Mouse (Mus musculus): ENCODE measurements around the gene Adap1. TPM values are rescaled to one million over a fixed set of nuclear protein-coding genes. Genes with fewer than 3 reads are reported as not detected.
A peak's percentile ranks its signal among the peaks of the same experiment; 100 is the strongest.

The Adap1 gene
- polyA plus RNA-seq, 1 experiment from 2014 or later = 132 TPM

DNA sequence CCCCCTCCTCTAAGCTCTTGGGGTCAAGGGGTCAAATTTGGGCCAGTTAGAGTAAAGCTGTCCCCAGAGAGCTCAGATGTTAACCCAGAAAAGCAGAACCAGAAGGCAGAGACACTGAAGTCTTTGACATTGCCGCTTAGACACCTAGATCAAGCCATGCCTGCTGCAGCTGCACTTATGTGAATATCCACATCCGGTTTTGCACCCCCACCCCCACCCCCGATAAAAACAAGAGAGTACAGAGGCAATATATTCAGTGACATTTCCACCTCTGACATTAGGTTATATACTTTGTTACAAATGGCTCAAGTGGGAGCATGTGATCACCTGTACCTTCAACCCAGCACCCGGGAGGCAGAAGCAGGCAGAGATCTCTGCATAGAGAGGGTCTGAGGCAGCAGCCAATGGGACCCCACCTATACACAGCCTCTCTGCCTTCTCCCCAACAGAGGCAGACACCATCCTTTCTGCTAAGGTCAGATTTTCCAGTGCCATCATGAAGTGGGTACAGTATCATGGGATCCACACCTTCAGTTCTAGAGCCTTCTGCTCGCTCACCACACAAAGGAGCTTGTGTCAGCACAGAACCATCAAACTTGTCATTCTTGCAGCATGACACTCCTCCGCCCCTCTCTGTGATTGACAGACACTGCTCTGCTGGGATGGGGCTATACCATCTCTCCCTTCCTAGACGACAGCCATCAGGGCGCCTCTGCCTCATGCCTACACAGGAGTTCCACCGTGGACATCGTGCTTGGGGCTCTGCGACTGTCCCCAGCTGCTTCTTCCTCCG, 34.8 kb downstream of the Adap1 start:
- Histone ChIP-seq H3K4me1 (replicated peaks) (no peaks in the 10 kb centered on the region), H3K27ac (replicated peaks) (no peak overlapping the region), H3K9ac (no peak overlapping the region), H3K4me3 (no peak overlapping the region), H3K4me2 (no peak overlapping the region), H3K9me3 (no peaks in the 10 kb centered on the region), H3K36me3 (peaks cover 12% of the 10 kb centered on the region; the same call in 1 of the 2 replicates), H3K27me3 (no peaks in the 10 kb centered on the region)
- WGBS = 86% methylated on average over 12 of the region's 12 CpGs
- no peak for ATAC-seq (ENCODE audit: low FRiP score, low read depth)

DNA sequence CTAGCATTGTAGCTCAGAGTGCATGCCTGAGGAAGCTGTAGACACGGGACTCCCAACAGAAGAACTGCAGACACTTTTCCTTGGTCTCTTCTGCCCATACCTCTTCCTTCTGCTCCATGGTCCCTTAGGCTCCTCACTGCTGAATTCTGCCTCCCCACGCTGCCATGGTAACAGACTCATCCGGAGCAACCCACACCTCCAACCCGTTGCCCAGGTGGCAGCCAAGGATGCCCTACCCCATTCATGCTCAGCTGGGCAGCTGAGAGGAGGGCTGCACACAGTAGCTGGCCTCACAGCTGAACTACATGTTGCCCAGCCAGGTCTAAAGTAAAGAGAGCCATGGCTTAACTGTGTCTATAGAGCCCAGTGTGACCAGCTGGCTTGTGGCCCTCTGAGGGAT, 36.8 kb downstream of the Adap1 start:
- 71% methylated on average over 4 of the region's 4 CpGs for WGBS
- Histone ChIP-seq H3K4me2 (no peak overlapping the region), H3K27me3 (no peaks in the 10 kb centered on the region), H3K4me3 (no peak overlapping the region), H3K36me3 (0 out of 2 replicates have a peak, but pooled peaks cover 11% of the 10 kb centered on the region), H3K9ac (no peak overlapping the region), H3K9me3 (no peaks in the 10 kb centered on the region), H3K4me1 (replicated peaks) (no peaks in the 10 kb centered on the region), H3K27ac (replicated peaks) (no peak overlapping the region)
- no peak for ATAC-seq (ENCODE audit: low FRiP score, low read depth)

DNA sequence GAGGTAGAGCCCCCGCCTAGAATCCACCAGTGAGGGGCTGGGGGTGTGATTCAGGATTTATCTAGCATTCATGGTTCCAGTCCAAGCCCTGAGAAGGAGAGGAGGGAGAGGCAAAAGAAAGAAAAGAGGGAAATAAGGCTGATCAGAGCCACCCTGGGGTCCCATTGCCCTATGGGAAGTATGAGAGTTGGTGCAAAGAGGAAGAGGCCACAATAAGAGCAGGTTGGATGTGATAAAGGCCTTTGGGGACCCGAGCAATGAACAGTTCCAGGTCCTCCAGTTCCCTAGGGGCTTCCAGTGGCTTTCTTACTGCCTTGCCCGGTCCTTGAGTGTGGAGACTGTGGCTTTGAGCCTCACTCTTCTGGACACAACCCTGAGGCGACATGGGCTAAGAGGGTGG, 37.6 kb downstream of the Adap1 start:
- 89% methylated on average over 4 of the region's 4 CpGs for WGBS
- no peak for ATAC-seq (ENCODE audit: low FRiP score, low read depth)

DNA sequence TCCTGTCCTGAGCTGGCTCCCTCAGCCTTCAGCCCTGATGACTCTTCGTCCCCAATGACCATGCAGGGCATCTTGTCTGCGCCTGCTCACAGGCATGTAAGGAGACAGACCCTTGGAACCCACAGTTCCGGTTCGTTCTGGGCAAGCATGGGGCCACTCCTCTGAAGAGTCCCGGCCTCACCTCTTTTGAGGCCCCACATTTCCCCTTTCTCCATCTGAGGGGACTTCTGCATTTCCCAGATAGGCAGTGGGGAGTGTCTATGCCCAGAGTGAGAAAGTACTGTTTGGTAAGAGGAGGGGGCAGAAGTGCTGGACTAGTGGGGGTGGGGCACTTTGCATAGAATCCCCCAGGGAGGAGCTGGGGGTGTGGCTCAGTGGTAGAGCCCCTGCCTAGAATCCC, 38.3 kb downstream of the Adap1 start:
- Histone ChIP-seq H3K4me1 (replicated peaks) (no peaks in the 10 kb centered on the region; the same call in 1 of the 2 replicates), H3K27me3 (no peaks in the 10 kb centered on the region), H3K36me3 (0 out of 2 replicates have a peak, but pooled peaks cover 10% of the 10 kb centered on the region), H3K9ac (no peak overlapping the region), H3K27ac (replicated peaks) (no peak overlapping the region), H3K9me3 (no peaks in the 10 kb centered on the region), H3K4me3 (no peak overlapping the region), H3K4me2 (no peak overlapping the region)
- 90% methylated on average over 5 of the region's 5 CpGs for WGBS
- ATAC-seq (ENCODE audit: low FRiP score, low read depth) = no peak

More for the DNA sequence above, 37.6 kb downstream of the Adap1 start:
- H3K27ac ChIP-seq (replicated peaks) = no peak overlapping the region
- no peaks in the 10 kb centered on the region for H3K4me1 ChIP-seq (replicated peaks)
- no peaks in the 10 kb centered on the region for H3K9me3 ChIP-seq
- no peak overlapping the region for H3K9ac ChIP-seq
- no peaks in the 10 kb centered on the region for H3K27me3 ChIP-seq
- no peak overlapping the region for H3K4me3 ChIP-seq
- H3K4me2 ChIP-seq = no peak overlapping the region
- H3K36me3 ChIP-seq = 0 out of 2 replicates have a peak, but pooled peaks cover 11% of the 10 kb centered on the region

DNA sequence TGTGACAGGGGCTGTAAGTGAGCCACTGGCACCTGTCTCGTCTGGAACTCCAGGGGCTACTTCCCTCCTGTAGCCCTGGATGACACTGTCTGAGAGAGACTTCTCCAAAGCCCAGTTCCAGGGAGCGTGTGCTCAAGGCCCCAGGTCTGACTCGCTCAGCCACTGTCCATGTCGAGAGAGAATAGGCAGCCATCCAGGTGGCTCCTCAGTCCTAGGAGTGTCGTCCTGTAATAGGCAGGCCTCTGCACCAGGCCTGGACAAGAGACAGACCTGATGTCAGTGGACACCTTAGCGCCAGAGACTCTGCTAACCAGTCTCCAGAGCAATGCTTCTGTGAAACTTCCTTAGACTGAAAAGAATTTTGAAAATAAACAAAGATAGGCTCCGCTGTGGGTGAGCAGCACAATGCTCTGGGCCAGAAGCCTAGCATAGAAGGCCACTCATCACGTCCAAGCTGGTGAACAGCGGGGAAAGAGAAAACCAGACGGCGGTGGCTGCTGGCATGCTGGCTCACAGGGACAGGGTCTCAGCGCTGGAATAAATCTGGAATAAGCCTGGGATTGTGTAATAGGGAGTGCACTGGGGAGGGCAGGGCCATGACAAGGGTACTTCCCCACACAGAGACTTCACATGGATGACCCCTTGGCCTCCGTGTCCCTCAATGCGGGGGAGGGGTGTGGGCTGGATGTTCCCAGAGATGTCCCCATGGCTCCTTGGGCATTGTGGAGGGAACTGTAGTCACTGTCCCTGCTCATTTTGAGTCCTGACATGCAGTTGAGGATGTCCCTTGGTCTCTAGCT, 39.1 kb downstream of the Adap1 start:
- H3K9me3 ChIP-seq = no peaks in the 10 kb centered on the region
- no peaks in the 10 kb centered on the region; the same call in 1 of the 2 replicates for H3K4me1 ChIP-seq (replicated peaks)
- no peak overlapping the region for H3K9ac ChIP-seq
- H3K4me3 ChIP-seq = no peak overlapping the region
- no peaks in the 10 kb centered on the region for H3K27me3 ChIP-seq
- 71% methylated on average over 14 of the region's 14 CpGs for WGBS
- ATAC-seq (ENCODE audit: low FRiP score, low read depth) = no peak
- no peak overlapping the region for H3K27ac ChIP-seq (replicated peaks)
- H3K4me2 ChIP-seq = no peak overlapping the region
- H3K36me3 ChIP-seq = 0 out of 2 replicates have a peak, but pooled peaks cover 6% of the 10 kb centered on the region

DNA sequence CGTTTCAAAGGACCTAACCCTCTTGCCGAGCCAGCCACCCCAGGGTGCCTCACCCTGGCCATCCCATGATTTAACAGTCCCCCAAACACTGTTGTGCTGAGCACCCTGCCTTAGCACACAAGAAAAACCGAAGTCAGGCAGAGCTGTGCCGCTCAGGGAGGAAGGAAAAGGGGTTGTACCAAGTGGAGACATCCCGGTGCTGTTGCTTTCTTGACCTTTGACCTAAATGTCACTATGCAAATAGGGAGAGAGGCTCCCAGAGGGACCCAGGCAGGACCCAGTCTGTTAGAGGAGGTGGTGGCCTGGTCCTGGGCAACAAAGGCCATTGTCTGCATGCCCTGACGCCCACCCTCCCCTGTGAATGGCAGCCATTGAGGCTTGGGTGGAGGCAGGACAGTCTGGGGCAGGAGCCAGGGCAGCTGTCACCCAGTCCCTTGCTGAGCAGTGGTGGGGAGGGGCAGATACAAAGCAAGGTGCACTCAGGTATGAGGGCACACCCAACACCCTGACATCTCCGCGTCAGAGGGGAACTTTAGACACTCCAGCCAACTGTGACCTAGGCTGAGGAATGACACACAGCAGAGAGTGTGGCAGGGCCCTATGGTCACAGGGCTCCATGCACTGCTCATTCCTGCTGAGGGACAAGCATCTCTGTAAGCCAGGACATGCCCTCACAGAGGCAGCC, 39.9 kb downstream of the Adap1 start:
- Histone ChIP-seq H3K4me1 (replicated peaks) (no peaks in the 10 kb centered on the region; the same call in 1 of the 2 replicates), H3K9ac (no peak overlapping the region), H3K36me3 (0 out of 2 replicates have a peak, but pooled peaks cover 6% of the 10 kb centered on the region), H3K4me2 (no peak overlapping the region), H3K27me3 (no peaks in the 10 kb centered on the region), H3K4me3 (no peak overlapping the region), H3K27ac (replicated peaks) (no peak overlapping the region), H3K9me3 (no peaks in the 10 kb centered on the region)
- WGBS = 51% methylated on average over 8 of the region's 8 CpGs
- ATAC-seq (ENCODE audit: low FRiP score, low read depth) = no peak

DNA sequence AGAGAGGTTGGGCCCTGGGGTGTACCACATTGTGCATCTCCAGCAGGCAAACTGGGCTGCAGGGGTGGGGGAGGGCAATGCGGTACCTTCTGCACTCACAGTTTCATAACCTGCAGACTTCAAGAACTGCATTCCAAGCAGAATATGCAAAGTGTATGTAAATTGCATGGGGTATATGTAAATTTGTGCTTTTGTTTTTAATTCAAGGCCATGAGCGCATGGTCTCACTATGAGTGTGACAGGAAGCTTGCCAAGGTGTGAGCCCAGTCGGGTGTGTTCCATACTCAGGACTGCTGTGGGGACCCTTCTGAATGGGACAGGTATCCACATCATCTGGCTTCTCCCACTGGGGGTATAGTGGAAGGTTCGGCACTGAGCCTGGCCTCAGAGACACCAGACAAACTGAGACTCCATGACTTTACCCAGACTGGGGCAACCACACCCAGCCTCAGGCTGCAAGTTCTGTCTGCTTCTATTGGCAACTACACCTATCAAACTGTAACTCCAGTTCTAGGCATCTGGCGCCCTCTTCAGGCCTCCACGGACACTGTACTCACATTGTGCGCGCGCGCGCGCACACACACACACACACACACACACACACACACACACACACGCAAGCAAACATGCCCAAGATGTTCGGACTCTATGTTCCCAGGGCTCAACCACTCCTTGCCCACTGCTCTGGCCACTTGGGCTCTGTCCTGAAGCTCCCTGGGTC, 41.8 kb downstream of the Adap1 start:
- no peak overlapping the region for H3K4me2 ChIP-seq
- no peak overlapping the region for H3K9ac ChIP-seq
- no peaks in the 10 kb centered on the region for H3K9me3 ChIP-seq
- H3K4me1 ChIP-seq (replicated peaks) = no peaks in the 10 kb centered on the region; the same call in 1 of the 2 replicates
- peaks cover 11% of the 10 kb centered on the region; the same call in 1 of the 2 replicates for H3K36me3 ChIP-seq
- no peak overlapping the region for H3K27ac ChIP-seq (replicated peaks)
- no peak for ATAC-seq (ENCODE audit: low FRiP score, low read depth)
- no peak overlapping the region for H3K4me3 ChIP-seq
- 94% methylated on average over 14 of the region's 14 CpGs for WGBS
- no peaks in the 10 kb centered on the region for H3K27me3 ChIP-seq

DNA sequence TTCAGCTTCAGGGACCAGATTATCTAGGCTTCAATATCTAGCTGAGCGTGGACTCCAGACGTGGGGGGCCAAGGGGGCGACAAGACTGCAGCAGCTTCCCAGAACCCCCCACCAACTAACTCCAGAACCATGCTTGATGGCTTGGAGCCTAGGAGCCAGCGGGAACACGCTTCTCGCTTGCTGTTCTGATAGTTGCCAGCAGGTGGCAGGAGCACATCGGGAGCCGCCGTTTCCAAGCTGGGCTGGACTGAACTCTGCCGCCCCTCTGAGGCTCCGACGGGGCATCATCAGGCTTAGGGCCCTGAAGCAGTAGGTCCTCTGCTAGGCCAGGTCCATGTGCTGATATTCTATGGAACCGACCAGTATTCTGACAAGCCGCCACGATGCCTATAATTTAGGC, 43.2 kb downstream of the Adap1 start:
- no peak for ATAC-seq (ENCODE audit: low FRiP score, low read depth)
- H3K9me3 ChIP-seq = no peaks in the 10 kb centered on the region

DNA sequence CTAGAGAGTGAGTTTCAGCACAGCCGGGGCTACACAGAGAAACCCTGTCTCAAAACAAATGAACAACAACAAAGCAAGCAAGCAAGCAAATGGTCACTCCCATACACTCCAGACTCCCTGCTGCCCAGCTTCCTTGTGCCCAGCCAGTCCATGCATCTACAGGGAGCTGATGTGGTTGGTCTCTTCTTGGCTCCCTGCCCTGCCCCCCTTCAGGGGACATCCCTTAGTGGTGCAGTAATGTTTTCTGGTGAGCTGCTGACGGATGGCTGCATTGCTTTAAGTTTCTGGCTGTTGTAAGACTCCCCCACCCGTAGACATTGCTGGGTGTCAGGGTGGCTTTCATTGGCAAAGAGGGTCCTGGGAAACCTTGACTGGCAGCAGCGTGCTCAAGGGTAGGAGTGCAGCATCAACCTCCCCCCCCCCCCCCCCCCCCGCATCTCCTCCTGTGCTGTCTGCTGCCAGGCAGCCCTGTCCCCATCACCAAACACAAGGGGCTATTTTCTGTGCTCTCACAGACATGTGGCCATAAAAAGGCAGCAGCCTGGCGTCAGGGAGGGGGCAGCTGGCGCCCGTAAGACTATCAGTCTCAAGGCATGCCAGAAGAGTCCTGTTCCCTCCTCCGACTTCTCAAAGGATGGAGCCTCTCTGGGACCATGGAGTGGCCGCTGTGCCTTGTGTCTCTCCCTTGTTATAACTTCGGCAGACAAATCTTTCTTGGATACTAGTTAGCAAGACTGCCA, 43.9 kb downstream of the Adap1 start:
- H3K36me3 ChIP-seq = peaks cover 11% of the 10 kb centered on the region; the same call in 1 of the 2 replicates
- H3K27ac ChIP-seq (replicated peaks) = no peak overlapping the region
- H3K9me3 ChIP-seq = no peaks in the 10 kb centered on the region
- peak; percentile 36; the same call in 1 of the 2 replicates for ATAC-seq (ENCODE audit: low FRiP score, low read depth)
- 48% methylated on average over 10 of the region's 11 CpGs for WGBS
- H3K27me3 ChIP-seq = no peaks in the 10 kb centered on the region
- H3K4me2 ChIP-seq = no peak overlapping the region
- no peak overlapping the region for H3K4me3 ChIP-seq
- H3K4me1 ChIP-seq (replicated peaks) = no peaks in the 10 kb centered on the region; the same call in 1 of the 2 replicates
- no peak overlapping the region for H3K9ac ChIP-seq

More for the DNA sequence above, 43.2 kb downstream of the Adap1 start:
- 5% methylated on average over 15 of the region's 15 CpGs for WGBS
- Histone ChIP-seq H3K4me2 (0 out of 2 replicates have a peak overlapping the region, but pooled peaks have one; percentile 11), H3K27me3 (no peaks in the 10 kb centered on the region), H3K9ac (no peak overlapping the region), H3K36me3 (peaks cover 11% of the 10 kb centered on the region; the same call in 1 of the 2 replicates), H3K27ac (replicated peaks) (no peak overlapping the region), H3K4me3 (no peak overlapping the region), H3K4me1 (replicated peaks) (no peaks in the 10 kb centered on the region; the same call in 1 of the 2 replicates)

DNA sequence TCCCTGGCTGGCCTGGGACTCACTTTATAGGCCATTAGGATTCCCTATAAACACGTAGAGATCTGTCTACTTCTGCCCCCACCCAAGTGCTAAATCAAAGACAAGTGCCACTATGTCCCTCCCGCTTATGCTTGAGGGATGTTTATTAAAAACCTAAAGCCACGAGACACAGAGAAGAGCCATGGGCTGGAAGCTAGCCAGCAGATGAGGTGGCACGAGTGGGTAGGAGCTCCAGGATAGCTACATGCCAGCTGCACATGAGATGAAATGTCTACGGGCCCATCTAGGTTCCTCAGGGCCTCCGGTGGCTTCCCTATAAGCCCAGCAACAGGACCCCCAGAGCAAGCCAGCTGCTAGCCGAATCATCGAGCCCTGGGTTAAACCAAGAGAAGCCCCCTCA, 48.1 kb downstream of the Adap1 start:
- Histone ChIP-seq H3K9ac (no peak overlapping the region), H3K36me3 (peaks cover 6% of the 10 kb centered on the region; the same call in 1 of the 2 replicates), H3K27me3 (no peaks in the 10 kb centered on the region), H3K9me3 (no peaks in the 10 kb centered on the region), H3K4me1 (replicated peaks) (no peaks in the 10 kb centered on the region; the same call in 1 of the 2 replicates), H3K27ac (replicated peaks) (no peak overlapping the region), H3K4me2 (no peak overlapping the region), H3K4me3 (no peak overlapping the region)
- WGBS = 79% methylated on average over 8 of the region's 8 CpGs
- ATAC-seq (ENCODE audit: low FRiP score, low read depth) = no peak
